Mouse (Mus musculus) G1E (cell line): ENCODE measurements at regions not wholly inside any gene's neighbourhood (a gene's known extent, or its start where the extent isn't known, plus 50 kb on each side); places are given as distances from the start of the nearest gene placed in this dataset.

ENCODE experiments used
- ATAC-seq: 2 replicates; pipeline ENCODE4 v1.8.0; 2016; ENCODE audit warnings: mild to moderate bottlenecking; ENCODE audit not compliant: insufficient number of reproducible peaks, poor library complexity, low FRiP score, severe bottlenecking; ENCODE audit errors: extremely low read depth
- DNase-seq: peaks from one replicate; pipeline ENCODE4 v3.0.0; 2012; ENCODE audit warnings: low spot score
- H3K27me3 ChIP-seq: 2 replicates; pipeline ENCODE4 v1.6.1; 2012; ENCODE audit warnings: mild to moderate bottlenecking, low read length, inconsistent platforms; ENCODE audit not compliant: insufficient read depth
- H3K36me3 ChIP-seq: replicated peaks from 2 replicates; pipeline ENCODE3; 2012; ENCODE audit warnings: mild to moderate bottlenecking, inconsistent platforms
- H3K4me1 ChIP-seq: 2 replicates; pipeline ENCODE4 v1.6.1; 2012; ENCODE audit warnings: low read depth, low read length, inconsistent platforms, mixed read lengths; ENCODE audit not compliant: insufficient read depth
- H3K4me3 ChIP-seq: 2 replicates; pipeline ENCODE4 v1.5.1; 2012; ENCODE audit warnings: low read depth, mild to moderate bottlenecking, inconsistent platforms, low read length, moderate library complexity, mixed read lengths
- H3K9me3 ChIP-seq: replicated peaks from 2 replicates; pipeline ENCODE4 v1.6.1; 2012; ENCODE audit warnings: inconsistent platforms
- CTCF ChIP-seq: IDR thresholded peaks from 2 replicates; pipeline ENCODE4 v1.5.1; 2012; ENCODE audit warnings: low read depth, low read length, inconsistent platforms, mixed read lengths
- GATA1 ChIP-seq: IDR thresholded peaks from 2 replicates; pipeline ENCODE4 v1.6.1; 2012; ENCODE audit warnings: borderline replicate concordance, low read length, inconsistent platforms, mixed read lengths
- GATA2 ChIP-seq: IDR thresholded peaks from 2 replicates; pipeline ENCODE4 v1.6.1; 2012; ENCODE audit warnings: low read depth, low read length, inconsistent platforms, borderline replicate concordance
- POLR2AphosphoS5 ChIP-seq: IDR thresholded peaks from 2 replicates; pipeline ENCODE4 v1.6.1; 2012; ENCODE audit warnings: low read depth, low read length, inconsistent platforms; ENCODE audit not compliant: insufficient replicate concordance
- TAL1 ChIP-seq: conservative IDR thresholded peaks from 2 replicates; pipeline ENCODE4 v1.6.1; 2012; ENCODE audit warnings: low read depth, low read length, inconsistent platforms, mixed read lengths

GRCm38 (mm10) chr5:17247732-17248606 lies 125.0 kb upstream of the Speer4f2 start:
- no peaks in the 10 kb centered on the region for H3K36me3 ChIP-seq
- no peak for TF ChIP-seq GATA2
- no peak for TF ChIP-seq TAL1
- no peak for TF ChIP-seq CTCF
- TF ChIP-seq POLR2AphosphoS5 = no peak
- no peak for TF ChIP-seq GATA1
- no peaks in the 10 kb centered on the region for H3K9me3 ChIP-seq
- H3K27me3 ChIP-seq = no peaks in the 10 kb centered on the region
- no peaks in the 10 kb centered on the region for H3K4me1 ChIP-seq
- ATAC-seq (no peak), DNase-seq (no peak)
- no peak overlapping the region for H3K4me3 ChIP-seq

GRCm38 (mm10) chr5:17260541-17261325 lies 112.2 kb upstream of the Speer4f2 start:
- TF ChIP-seq POLR2AphosphoS5 (no peak), GATA2 (no peak), CTCF (no peak), GATA1 (no peak), TAL1 (no peak)
- DNase-seq = no peak
- Histone ChIP-seq H3K27me3 (no peaks in the 10 kb centered on the region), H3K9me3 (no peaks in the 10 kb centered on the region), H3K36me3 (no peaks in the 10 kb centered on the region), H3K4me1 (no peaks in the 10 kb centered on the region), H3K4me3 (no peak overlapping the region)
- ATAC-seq = no peak

- no peaks in the 10 kb centered on the region for H3K36me3 ChIP-seq
- TF ChIP-seq POLR2AphosphoS5 = no peak
- H3K4me3 ChIP-seq = no peak overlapping the region
- H3K9me3 ChIP-seq = no peaks in the 10 kb centered on the region
- DNase-seq (no peak), ATAC-seq (no peak)
- H3K4me1 ChIP-seq = no peaks in the 10 kb centered on the region
- no peaks in the 10 kb centered on the region for H3K27me3 ChIP-seq
Observed at GRCm38 (mm10) chr5:17262126-17262525, 110.9 kb upstream of the Speer4f2 start.

GRCm38 (mm10) chr5:17271153-17271552 lies 101.8 kb upstream of the Speer4f2 start:
- TF ChIP-seq GATA2 = no peak
- TF ChIP-seq GATA1 = no peak
- no peak for TF ChIP-seq TAL1
- no peak for TF ChIP-seq CTCF
- TF ChIP-seq POLR2AphosphoS5 = no peak
- no peaks in the 10 kb centered on the region for H3K9me3 ChIP-seq
- H3K27me3 ChIP-seq = no peaks in the 10 kb centered on the region
- H3K36me3 ChIP-seq = no peaks in the 10 kb centered on the region
- H3K4me1 ChIP-seq = no peaks in the 10 kb centered on the region
- no peak for ATAC-seq
- no peak for DNase-seq
- no peak overlapping the region for H3K4me3 ChIP-seq

GRCm38 (mm10) chr5:17271722-17272479 lies 101.1 kb upstream of the Speer4f2 start:
- TF ChIP-seq GATA1 = no peak
- no peak for TF ChIP-seq POLR2AphosphoS5
- no peak for TF ChIP-seq GATA2
- no peak for TF ChIP-seq CTCF
- TF ChIP-seq TAL1 = no peak

GRCm38 (mm10) chr5:17275346-17275745 lies 97.6 kb upstream of the Speer4f2 start:
- Histone ChIP-seq H3K9me3 (no peaks in the 10 kb centered on the region), H3K36me3 (no peaks in the 10 kb centered on the region), H3K4me1 (no peaks in the 10 kb centered on the region), H3K4me3 (no peak overlapping the region), H3K27me3 (no peaks in the 10 kb centered on the region)
- TF ChIP-seq POLR2AphosphoS5 (no peak), GATA1 (no peak), CTCF (no peak), TAL1 (no peak), GATA2 (no peak)
- no peak for ATAC-seq
- DNase-seq = no peak

More at GRCm38 (mm10) chr5:17271722-17272479, 101.1 kb upstream of the Speer4f2 start:
- no peaks in the 10 kb centered on the region for H3K4me1 ChIP-seq
- DNase-seq (no peak), ATAC-seq (no peak)
- H3K9me3 ChIP-seq = no peaks in the 10 kb centered on the region
- H3K36me3 ChIP-seq = no peaks in the 10 kb centered on the region
- H3K4me3 ChIP-seq = no peak overlapping the region
- H3K27me3 ChIP-seq = no peaks in the 10 kb centered on the region
